In genomic region chr11:98829091-98829775, GRCm38 (mm10) we compare ENCODE assay signal across 7 mouse cellular contexts. TPM values are rescaled to one million over a fixed set of nuclear protein-coding genes. Genes with fewer than 3 reads are reported as not detected.
DNase-seq lines count a peak whose midpoint lies in the region; ATAC-seq and TF ChIP-seq lines count a peak whose summit lies in the region.

No protein-coding gene starts in this region.

- DNase-seq in left cerebral cortex, adult 2 months (ENCODE audit: extremely low spot score in 1 of 2, low spot score in 2 of 2) = no peak
- no peak for DNase-seq in left cerebral cortex, adult 9 months (ENCODE audit: low spot score in 2 of 2)
- no peak for DNase-seq in Patski (ENCODE audit: low read depth, low spot score)
- DNase-seq in cerebellum, postnatal 36 days = peak; percentile 54 to 58
- no peak for DNase-seq in layer of hippocampus, adult 9-11 months
- no peak for DNase-seq in yolk sac, embryonic 10.5 days (ENCODE audit: low spot score)

- peak overlapping the region; percentile 69 for H3K27ac ChIP-seq in left cerebral cortex, adult 2 months

- peak; percentile 84 for TF ChIP-seq CTCF in left cerebral cortex, adult 2 months (IDR thresholded peaks at IDR 0.05)
- TF ChIP-seq CTCF in Patski (IDR thresholded peaks at IDR 0.05) = peak; percentile 76

- POLR2A ChIA-PET in Patski (lab: Charles Lee) = no interaction called here

- ATAC-seq in Patski = no peak
- ATAC-seq in megakaryocyte, adult 5-6 weeks (ENCODE audit: poor library complexity, severe bottlenecking) = peak; percentile 78

- no peaks in the 10 kb centered on the region for H3K27me3 ChIP-seq in Patski

- intact Hi-C loops in left cerebral cortex, adult 2 months (cut with DNase I) = loop anchor here (2.0 kb wide), 1 partner anchor 128 kb away; the partner anchor contains the start of gene Csf3

- no peak overlapping the region for H3K4me3 ChIP-seq in left cerebral cortex, adult 2 months

- CTCF ChIA-PET in Patski (lab: Charles Lee) = interaction anchor here (1.0 to 1.6 kb wide), 7 partner anchors 10 to 118 kb away, joined by 3 to 5 read pairs (median 5); no protein-coding TSS in a partner anchor

- in situ Hi-C loops in Patski (cut with MboI; ENCODE audit: low pct_unique_long_range_greater_than_20kb) = no loop called here

RNA-seq across cellular contexts. Expression of gene Rapgefl1, which starts 7.4 kb away (rescaled TPM):
- total RNA-seq in left cerebral cortex, adult 2 months (2021) = 100 to 1,000 TPM; 144 to 153 TPM
- 2.8 TPM for polyA plus RNA-seq in Patski (2021)
- total RNA-seq in megakaryocyte, adult 5-6 weeks (2015) = 0.25 and 0.49 TPM in 2 replicates
- total RNA-seq in megakaryocyte, adult 5-6 weeks (2017) = 0.51 TPM in 1 of 2 replicates, not detected in the other

RNA-seq across cellular contexts. Expression of gene Casc3, which starts 24.5 kb away (rescaled TPM):
- total RNA-seq in left cerebral cortex, adult 2 months (2021) = 10 to 100 TPM; 53.0 to 57.6 TPM
- 39.4 TPM for polyA plus RNA-seq in Patski (2021)
- 35.6 and 39.9 TPM in 2 replicates for total RNA-seq in megakaryocyte, adult 5-6 weeks (2015)
- 32.1 and 33.2 TPM in 2 replicates for total RNA-seq in megakaryocyte, adult 5-6 weeks (2017)

RNA-seq across cellular contexts. Expression of gene Msl1, which starts 33.9 kb away (rescaled TPM):
- 100 to 1,000 TPM; 178 to 192 TPM for total RNA-seq in left cerebral cortex, adult 2 months (2021)
- 69.9 TPM for polyA plus RNA-seq in Patski (2021)
- 73.7 and 74.9 TPM in 2 replicates for total RNA-seq in megakaryocyte, adult 5-6 weeks (2015)
- 111 and 119 TPM in 2 replicates for total RNA-seq in megakaryocyte, adult 5-6 weeks (2017)

RNA-seq across cellular contexts. Expression of gene Wipf2, which starts 34.2 kb away (rescaled TPM):
- 10 to 100 TPM; 72.7 to 73.9 TPM for total RNA-seq in left cerebral cortex, adult 2 months (2021)
- polyA plus RNA-seq in Patski (2021) = 11.2 TPM
- 25.9 and 26.6 TPM in 2 replicates for total RNA-seq in megakaryocyte, adult 5-6 weeks (2015)
- 4.9 and 7.0 TPM in 2 replicates for total RNA-seq in megakaryocyte, adult 5-6 weeks (2017)

RNA-seq across cellular contexts. Expression of gene Nr1d1, which starts 54.1 kb away (rescaled TPM):
- total RNA-seq in left cerebral cortex, adult 2 months (2021) = 100 to 1,000 TPM in 1 of 2 experiments, 10 to 100 TPM in 1; 91.9 to 153 TPM
- 37.2 TPM for polyA plus RNA-seq in Patski (2021)
- total RNA-seq in megakaryocyte, adult 5-6 weeks (2015) = 0.11 and 0.25 TPM in 2 replicates
- total RNA-seq in megakaryocyte, adult 5-6 weeks (2017) = 0.12 and 0.37 TPM in 2 replicates

Comparison
In these comparisons a context has a peak if more than half of its experiments do, and no peak if none do; other contexts are left out.
1. DNase-seq: peak in cerebellum, postnatal 36 days (2 of 2); none in left cerebral cortex, adult 2 months (0 of 2), left cerebral cortex, adult 9 months (0 of 2), Patski (single experiment), layer of hippocampus, adult 9-11 months (single experiment) and yolk sac, embryonic 10.5 days (single experiment).
2. RNA of gene Rapgefl1, which starts 7.4 kb away (total RNA-seq): 144 to 153 TPM in left cerebral cortex, adult 2 months; 0.25 to 0.51 TPM in megakaryocyte, adult 5-6 weeks; every median in the first group is over 10 times any median in the second.